Mouse (Mus musculus): ENCODE data around the gene Sipa1l2. TPM values are rescaled to one million over a fixed set of nuclear protein-coding genes. Genes with fewer than 3 reads are reported as not detected.

Sipa1l2 gene
- polyA plus RNA-seq, 1 experiment from 2014 or later = 23.3 TPM

DNA sequence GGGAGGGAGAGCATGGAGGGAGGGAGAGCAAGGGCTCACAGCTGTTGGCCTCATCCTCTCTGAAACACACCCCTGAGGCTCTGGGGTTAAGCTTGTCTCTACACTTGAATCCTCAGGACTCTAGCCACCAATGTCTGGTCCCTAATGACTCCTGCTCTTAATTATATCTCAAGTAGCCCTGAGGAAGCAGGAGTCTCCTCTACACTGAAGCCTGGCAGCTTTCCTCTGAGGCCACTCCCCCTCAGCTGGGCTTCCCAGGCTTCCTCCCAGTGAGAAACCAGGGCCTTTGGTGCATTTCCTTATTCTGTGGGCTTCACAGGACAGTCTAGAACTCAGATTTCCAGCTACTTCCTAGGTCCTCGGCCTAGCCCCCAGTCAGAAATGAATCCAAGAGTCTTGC is 80.9 kb downstream of the Sipa1l2 start:
- Histone ChIP-seq H3K4me1 (replicated peaks; ENCODE audit: control insufficient read depth, insufficient read depth, low read length) (peaks cover 10% of the 10 kb centered on the region), H3K27me3 (ENCODE audit: control insufficient read depth, insufficient read depth, low read length) (no peaks in the 10 kb centered on the region), H3K4me3 (ENCODE audit: low read depth, low read length) (no peak overlapping the region), H3K27ac (ENCODE audit: low read depth, low read length) (no peak overlapping the region), H3K9ac (ENCODE audit: low read length) (no peak overlapping the region), H3K4me2 (ENCODE audit: low read depth, low read length, severe bottlenecking) (no peak overlapping the region), H3K9me3 (ENCODE audit: control insufficient read depth, low read length) (no peaks in the 10 kb centered on the region), H3K36me3 (ENCODE audit: control insufficient read depth, insufficient read depth, low read length) (no peaks in the 10 kb centered on the region)
- DNase-seq (ENCODE audit: low spot score) = no peak
- WGBS = 71% methylated on average over 1 of the region's 1 CpGs
- no peak for ATAC-seq (replicated peaks; ENCODE audit: low FRiP score)

DNA sequence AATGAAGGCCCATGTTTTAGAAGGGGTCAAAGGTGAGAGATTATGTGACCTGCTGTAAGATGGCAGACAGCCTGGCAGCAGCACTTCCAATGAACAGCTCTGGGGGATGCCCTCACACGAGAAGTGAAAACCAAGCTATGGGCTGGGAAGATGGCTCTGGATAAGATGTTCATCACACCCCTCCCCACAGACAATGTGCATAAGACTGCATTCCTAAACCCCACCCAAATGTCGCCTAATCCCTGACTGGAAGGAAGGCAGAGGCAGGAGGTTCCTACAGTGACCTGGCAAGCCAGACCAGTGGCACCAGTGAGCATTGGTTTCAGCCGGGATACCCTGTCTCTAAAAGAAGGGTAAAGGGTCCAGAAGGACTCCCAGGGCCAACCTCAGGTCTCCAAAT is 83.9 kb downstream of the Sipa1l2 start:
- ATAC-seq (replicated peaks; ENCODE audit: low FRiP score) (no peak), DNase-seq (ENCODE audit: low spot score) (no peak)
- 91% methylated on average over 3 of the region's 3 CpGs for WGBS
- no peak overlapping the region for H3K4me2 ChIP-seq (ENCODE audit: low read depth, low read length, severe bottlenecking)
- no peak overlapping the region for H3K9ac ChIP-seq (ENCODE audit: low read length)
- H3K27ac ChIP-seq (ENCODE audit: low read depth, low read length) = no peak overlapping the region
- H3K9me3 ChIP-seq (ENCODE audit: control insufficient read depth, low read length) = no peaks in the 10 kb centered on the region
- H3K4me3 ChIP-seq (ENCODE audit: low read depth, low read length) = no peak overlapping the region
- peaks cover 10% of the 10 kb centered on the region for H3K4me1 ChIP-seq (replicated peaks; ENCODE audit: control insufficient read depth, insufficient read depth, low read length)
- H3K27me3 ChIP-seq (ENCODE audit: control insufficient read depth, insufficient read depth, low read length) = no peaks in the 10 kb centered on the region
- H3K36me3 ChIP-seq (ENCODE audit: control insufficient read depth, insufficient read depth, low read length) = peaks cover 8% of the 10 kb centered on the region; the same call in 1 of the 2 replicates

DNA sequence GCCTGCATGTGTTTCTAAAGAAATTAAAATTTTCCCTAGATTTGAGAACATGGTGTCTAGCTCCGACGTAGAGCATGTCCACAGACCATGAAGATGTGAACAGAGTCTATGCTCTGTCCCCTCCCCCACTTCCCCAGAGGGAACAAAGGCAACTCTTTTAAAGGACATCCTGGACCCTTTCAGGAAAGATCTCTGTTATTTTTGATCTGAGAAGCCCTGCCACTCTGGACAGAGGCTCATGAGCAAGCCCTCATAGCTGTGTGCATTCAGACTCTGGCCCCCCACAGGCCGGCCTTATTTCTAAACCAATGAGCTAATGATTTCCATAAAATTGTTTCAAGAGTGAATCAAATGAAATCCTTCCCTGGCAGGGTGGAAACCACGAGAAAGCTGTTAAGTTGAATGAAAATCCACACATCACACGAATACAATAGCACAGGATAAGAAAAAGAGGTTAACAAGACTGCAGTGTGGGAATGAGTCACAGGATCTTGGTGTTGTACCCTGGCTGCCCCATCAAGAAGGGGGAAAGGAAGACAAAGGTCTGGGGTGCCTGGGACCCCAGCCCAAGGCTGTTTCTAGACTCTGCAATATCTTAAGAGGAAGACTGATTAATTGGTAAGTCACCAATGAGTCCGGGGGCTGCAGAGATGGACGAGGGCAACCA is 84.9 kb downstream of the Sipa1l2 start:
- H3K36me3 ChIP-seq (ENCODE audit: control insufficient read depth, insufficient read depth, low read length) = peaks cover 13% of the 10 kb centered on the region; the same call in 1 of the 2 replicates

DNA sequence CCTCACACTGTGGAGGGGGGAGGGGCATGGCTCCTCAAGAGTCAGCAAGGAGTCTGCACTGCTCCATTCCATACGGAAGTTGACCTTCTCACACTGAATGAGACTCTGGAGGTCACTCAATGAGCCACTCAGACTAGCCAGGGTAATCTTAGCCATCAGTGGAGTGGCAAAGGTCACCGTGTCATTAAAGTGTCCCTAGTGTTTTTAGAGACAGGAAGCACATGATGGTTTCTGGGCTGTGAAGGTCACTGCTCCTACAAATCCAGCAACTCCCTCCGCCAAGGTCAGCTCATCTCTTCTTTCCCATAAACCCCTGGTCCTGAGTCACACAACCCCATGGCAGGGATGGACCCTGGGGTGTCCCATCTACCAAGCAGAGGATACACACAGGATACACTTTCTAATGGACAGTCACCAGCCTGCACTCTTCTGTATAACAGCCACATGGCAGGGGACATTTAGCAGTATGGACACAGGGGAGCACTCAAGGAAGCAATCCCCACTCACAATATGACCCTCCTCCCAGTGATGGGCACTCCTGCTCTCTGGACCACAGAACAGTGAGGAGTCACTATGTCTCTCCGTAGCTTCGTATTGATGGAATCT is 87.0 kb downstream of the Sipa1l2 start:
- no peak for DNase-seq (ENCODE audit: low spot score)
- Histone ChIP-seq H3K4me3 (ENCODE audit: low read depth, low read length) (no peak overlapping the region), H3K36me3 (ENCODE audit: control insufficient read depth, insufficient read depth, low read length) (peaks cover 14% of the 10 kb centered on the region; the same call in 1 of the 2 replicates), H3K4me2 (ENCODE audit: low read depth, low read length, severe bottlenecking) (no peak overlapping the region), H3K9ac (ENCODE audit: low read length) (no peak overlapping the region), H3K27me3 (ENCODE audit: control insufficient read depth, insufficient read depth, low read length) (no peaks in the 10 kb centered on the region), H3K27ac (ENCODE audit: low read depth, low read length) (no peak overlapping the region), H3K9me3 (ENCODE audit: control insufficient read depth, low read length) (no peaks in the 10 kb centered on the region), H3K4me1 (replicated peaks; ENCODE audit: control insufficient read depth, insufficient read depth, low read length) (peaks cover 14% of the 10 kb centered on the region)
- ATAC-seq (replicated peaks; ENCODE audit: low FRiP score) = no peak
- 91% methylated on average over 5 of the region's 5 CpGs for WGBS

More for the DNA sequence above, 84.9 kb downstream of the Sipa1l2 start:
- H3K4me2 ChIP-seq (ENCODE audit: low read depth, low read length, severe bottlenecking) = no peak overlapping the region
- ATAC-seq (replicated peaks; ENCODE audit: low FRiP score) (peak; percentile 79), DNase-seq (ENCODE audit: low spot score) (no peak)
- peak overlapping the region; percentile 66 for H3K27ac ChIP-seq (ENCODE audit: low read depth, low read length)
- no peak overlapping the region for H3K9ac ChIP-seq (ENCODE audit: low read length)
- 21% methylated on average over 7 of the region's 7 CpGs for whole genome bisulfite sequencing
- H3K4me3 ChIP-seq (ENCODE audit: low read depth, low read length) = no peak overlapping the region
- H3K9me3 ChIP-seq (ENCODE audit: control insufficient read depth, low read length) = no peaks in the 10 kb centered on the region
- H3K4me1 ChIP-seq (replicated peaks; ENCODE audit: control insufficient read depth, insufficient read depth, low read length) = peaks cover 10% of the 10 kb centered on the region
- no peaks in the 10 kb centered on the region for H3K27me3 ChIP-seq (ENCODE audit: control insufficient read depth, insufficient read depth, low read length)

DNA sequence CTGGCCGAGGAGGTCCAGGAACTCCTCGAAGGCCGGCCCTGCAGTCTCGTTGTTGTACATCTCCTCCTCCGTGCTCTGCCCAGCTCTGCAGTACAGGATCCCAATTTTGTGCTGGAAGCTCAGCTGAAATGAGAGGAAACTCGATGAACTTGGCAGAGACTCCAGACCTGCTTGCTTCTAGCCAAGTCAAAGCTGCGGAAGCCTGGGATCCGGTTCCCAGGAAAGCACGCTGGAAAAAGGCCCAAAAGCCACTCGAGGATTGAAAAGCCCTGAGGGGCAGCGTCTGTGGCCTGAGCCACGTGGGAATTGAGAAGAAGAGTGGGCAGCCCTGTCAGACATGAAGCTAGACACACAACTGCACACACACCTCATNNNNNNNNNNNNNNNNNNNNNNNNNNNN is 94.7 kb downstream of the Sipa1l2 start:
- DNase-seq (ENCODE audit: low spot score) = no peak
- H3K27me3 ChIP-seq (ENCODE audit: control insufficient read depth, insufficient read depth, low read length) = no peaks in the 10 kb centered on the region
- no peak overlapping the region for H3K4me2 ChIP-seq (ENCODE audit: low read depth, low read length, severe bottlenecking)
- no peaks in the 10 kb centered on the region for H3K9me3 ChIP-seq (ENCODE audit: control insufficient read depth, low read length)
- no peak for ATAC-seq (replicated peaks; ENCODE audit: low FRiP score)
- peaks cover 3% of the 10 kb centered on the region; the same call in 1 of the 2 replicates for H3K36me3 ChIP-seq (ENCODE audit: control insufficient read depth, insufficient read depth, low read length)
- H3K4me1 ChIP-seq (replicated peaks; ENCODE audit: control insufficient read depth, insufficient read depth, low read length) = peaks cover 5% of the 10 kb centered on the region; the same call in 1 of the 2 replicates
- H3K4me3 ChIP-seq (ENCODE audit: low read depth, low read length) = no peak overlapping the region
- 81% methylated on average over 12 of the region's 12 CpGs for WGBS
- no peak overlapping the region for H3K9ac ChIP-seq (ENCODE audit: low read length)
- no peak overlapping the region for H3K27ac ChIP-seq (ENCODE audit: low read depth, low read length)

DNA sequence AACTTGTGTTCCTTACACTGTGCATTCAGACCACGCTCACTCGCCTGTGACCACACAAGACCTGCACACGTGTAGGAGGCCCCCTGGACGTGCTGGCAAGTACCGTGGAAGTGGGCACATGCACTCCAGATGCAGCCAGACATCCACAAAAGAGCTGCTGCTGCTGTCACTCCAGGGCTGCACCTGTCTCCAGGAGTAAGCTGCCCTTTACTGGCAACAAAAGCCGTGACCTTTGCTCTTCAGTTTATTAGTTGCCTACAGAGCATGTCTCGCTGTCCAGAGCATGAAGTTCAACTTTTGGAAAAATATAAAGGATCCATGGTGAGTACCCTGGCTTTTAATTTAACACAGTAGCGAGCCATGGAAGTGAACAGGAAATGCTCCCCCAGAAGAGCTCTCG is 98.2 kb downstream of the Sipa1l2 start:
- H3K4me1 ChIP-seq (replicated peaks; ENCODE audit: control insufficient read depth, insufficient read depth, low read length) = 0 out of 2 replicates have a peak, but pooled peaks cover 2% of the 10 kb centered on the region
- H3K4me3 ChIP-seq (ENCODE audit: low read depth, low read length) = no peak overlapping the region
- no peaks in the 10 kb centered on the region for H3K36me3 ChIP-seq (ENCODE audit: control insufficient read depth, insufficient read depth, low read length)
- no peak overlapping the region; the same call in 1 of the 2 replicates for H3K27ac ChIP-seq (ENCODE audit: low read depth, low read length)
- WGBS = 76% methylated on average over 9 of the region's 9 CpGs
- no peak overlapping the region for H3K9ac ChIP-seq (ENCODE audit: low read length)
- ATAC-seq (replicated peaks; ENCODE audit: low FRiP score) (no peak), DNase-seq (ENCODE audit: low spot score) (no peak)
- H3K4me2 ChIP-seq (ENCODE audit: low read depth, low read length, severe bottlenecking) = no peak overlapping the region
- H3K9me3 ChIP-seq (ENCODE audit: control insufficient read depth, low read length) = no peaks in the 10 kb centered on the region
- H3K27me3 ChIP-seq (ENCODE audit: control insufficient read depth, insufficient read depth, low read length) = no peaks in the 10 kb centered on the region

DNA sequence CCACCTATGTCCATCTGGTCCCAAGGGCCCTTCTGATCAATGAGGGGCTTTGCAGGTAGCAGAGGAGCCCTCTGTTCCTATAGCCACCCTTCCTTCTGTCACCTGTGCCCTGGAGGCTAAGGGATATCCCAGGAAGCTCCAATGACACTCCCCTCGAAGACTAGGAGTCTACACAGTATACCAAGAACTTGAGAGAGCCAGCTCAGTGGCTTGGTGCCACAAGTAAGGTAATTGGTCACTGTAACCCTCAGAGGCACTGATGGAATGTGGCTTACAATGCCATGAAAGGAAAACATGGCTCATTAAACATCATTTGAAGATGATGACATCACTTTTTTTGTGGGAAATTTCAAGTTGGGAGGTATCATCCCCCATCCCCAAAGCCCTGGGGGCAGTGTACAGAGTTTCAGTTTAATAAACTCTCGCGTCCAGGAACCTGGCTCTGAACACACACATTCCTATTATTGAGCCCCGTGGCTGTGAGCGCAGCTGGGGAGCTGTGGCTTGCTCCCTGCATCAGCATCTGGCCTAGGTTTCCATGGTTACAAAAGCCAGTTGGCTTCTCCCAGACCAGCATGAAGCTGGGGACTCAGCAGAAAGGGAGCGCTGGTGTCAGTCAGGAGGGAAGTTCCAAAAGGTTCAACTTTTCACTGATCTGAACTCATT is 104.3 kb downstream of the Sipa1l2 start:
- DNase-seq (ENCODE audit: low spot score) = peak; percentile 63
- Histone ChIP-seq H3K27me3 (ENCODE audit: control insufficient read depth, insufficient read depth, low read length) (no peaks in the 10 kb centered on the region), H3K9ac (ENCODE audit: low read length) (no peak overlapping the region), H3K27ac (ENCODE audit: low read depth, low read length) (no peak overlapping the region), H3K4me3 (ENCODE audit: low read depth, low read length) (no peak overlapping the region), H3K36me3 (ENCODE audit: control insufficient read depth, insufficient read depth, low read length) (no peaks in the 10 kb centered on the region), H3K4me1 (replicated peaks; ENCODE audit: control insufficient read depth, insufficient read depth, low read length) (peaks cover 9% of the 10 kb centered on the region), H3K4me2 (ENCODE audit: low read depth, low read length, severe bottlenecking) (no peak overlapping the region), H3K9me3 (ENCODE audit: control insufficient read depth, low read length) (no peaks in the 10 kb centered on the region)
- ATAC-seq (replicated peaks; ENCODE audit: low FRiP score) = peak; percentile 54; the same call in 1 of the 2 replicates
- WGBS = 15% methylated on average over 6 of the region's 6 CpGs

DNA sequence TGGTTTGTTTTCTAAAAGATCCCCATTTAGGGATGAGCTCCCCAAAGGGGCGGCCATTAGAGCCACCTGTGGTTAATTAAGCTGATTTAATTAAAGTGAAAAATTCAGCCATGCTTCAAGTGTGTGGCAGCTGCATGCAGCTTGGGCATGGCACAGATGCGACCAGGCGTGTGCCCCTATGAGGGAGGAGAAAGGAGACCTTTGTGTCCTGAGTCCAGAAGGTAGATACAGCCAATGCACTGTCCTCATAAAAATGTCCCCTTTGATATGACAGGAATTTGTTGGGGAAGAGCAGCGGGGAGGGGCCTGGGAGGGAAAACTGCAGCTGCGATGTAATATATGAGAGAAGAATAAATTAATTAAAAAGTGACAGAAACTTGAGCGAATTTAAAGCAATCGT is 106.7 kb downstream of the Sipa1l2 start:
- Histone ChIP-seq H3K36me3 (ENCODE audit: control insufficient read depth, insufficient read depth, low read length) (no peaks in the 10 kb centered on the region), H3K4me3 (ENCODE audit: low read depth, low read length) (no peak overlapping the region), H3K9ac (ENCODE audit: low read length) (no peak overlapping the region), H3K4me1 (replicated peaks; ENCODE audit: control insufficient read depth, insufficient read depth, low read length) (peaks cover 9% of the 10 kb centered on the region), H3K9me3 (ENCODE audit: control insufficient read depth, low read length) (no peaks in the 10 kb centered on the region), H3K27ac (ENCODE audit: low read depth, low read length) (no peak overlapping the region), H3K4me2 (ENCODE audit: low read depth, low read length, severe bottlenecking) (no peak overlapping the region), H3K27me3 (ENCODE audit: control insufficient read depth, insufficient read depth, low read length) (no peaks in the 10 kb centered on the region)
- whole genome bisulfite sequencing = 49% methylated on average over 7 of the region's 7 CpGs
- ATAC-seq (replicated peaks; ENCODE audit: low FRiP score) (no peak), DNase-seq (ENCODE audit: low spot score) (no peak)

Data from forebrain, embryonic 11.5 days (tissue).